Mouse (Mus musculus) kidney, adult 2 months (tissue): ENCODE measurements around the gene Csrp1. TPM values are rescaled to one million over a fixed set of nuclear protein-coding genes. Genes with fewer than 3 reads are reported as not detected.

ENCODE experiments used
- DNase-seq: peaks from one replicate; pipeline ENCODE4 v3.0.0; 2021
- H3K27ac ChIP-seq: fragments of 200-500 bp; 2 replicates; pipeline ENCODE4 v1.5.1; 2012; ENCODE audit warnings: low read depth, low read length, control low read depth, inconsistent platforms; ENCODE audit not compliant: insufficient read depth
- H3K27me3 ChIP-seq: fragments of 200-500 bp; replicated peaks from 2 replicates; pipeline ENCODE4 v1.6.1; 2012; ENCODE audit warnings: mild to moderate bottlenecking, moderate library complexity, low read length, inconsistent platforms; ENCODE audit not compliant: control insufficient read depth, insufficient read depth
- H3K36me3 ChIP-seq: fragments of 200-500 bp; 2 replicates; pipeline ENCODE4 v1.6.1; 2012; ENCODE audit warnings: mild to moderate bottlenecking, moderate library complexity, low read length, inconsistent platforms; ENCODE audit not compliant: control insufficient read depth, insufficient read depth
- H3K4me1 ChIP-seq: fragments of 200-500 bp; 2 replicates; pipeline ENCODE4 v1.6.1; 2011; ENCODE audit warnings: low read length; ENCODE audit not compliant: control insufficient read depth, insufficient read depth
- H3K4me3 ChIP-seq: fragments of 200-500 bp; 2 replicates; pipeline ENCODE4 v1.5.1; 2011; ENCODE audit warnings: mild to moderate bottlenecking, low read depth, low read length, control low read depth; ENCODE audit not compliant: insufficient read depth
- CTCF ChIP-seq: fragments of 200-500 bp; conservative IDR thresholded peaks from 2 replicates; pipeline ENCODE4 v1.5.1; 2011; ENCODE audit warnings: low read depth, mild to moderate bottlenecking, control low read depth, low read length, moderate library complexity, mixed read lengths; ENCODE audit not compliant: insufficient read depth, insufficient read length
- POLR2A ChIP-seq: fragments of 200-500 bp; IDR thresholded peaks from one replicate; pipeline ENCODE4 v1.6.1; 2011; ENCODE audit warnings: low read depth, low read length, control low read depth
- WGBS: fragments of 180-500 bp; shearing (Covaris S2); methylation state at CpG from one replicate; pipeline ENCODE4 v1.1.7; 2018; 5-methylcytosine and 5-hydroxymethylcytosine counted together
- polyA plus RNA-seq: library from polyadenylated mRNA; depleted of rRNA; stranded (reverse); fragments of >200 nt; gene quantifications from 2 replicates; pipeline ENCODE4 v1.2.3, GENCODE M21; 2012

The Csrp1 gene
- polyA plus RNA-seq, 1 experiment, result 122 TPM

DNA sequence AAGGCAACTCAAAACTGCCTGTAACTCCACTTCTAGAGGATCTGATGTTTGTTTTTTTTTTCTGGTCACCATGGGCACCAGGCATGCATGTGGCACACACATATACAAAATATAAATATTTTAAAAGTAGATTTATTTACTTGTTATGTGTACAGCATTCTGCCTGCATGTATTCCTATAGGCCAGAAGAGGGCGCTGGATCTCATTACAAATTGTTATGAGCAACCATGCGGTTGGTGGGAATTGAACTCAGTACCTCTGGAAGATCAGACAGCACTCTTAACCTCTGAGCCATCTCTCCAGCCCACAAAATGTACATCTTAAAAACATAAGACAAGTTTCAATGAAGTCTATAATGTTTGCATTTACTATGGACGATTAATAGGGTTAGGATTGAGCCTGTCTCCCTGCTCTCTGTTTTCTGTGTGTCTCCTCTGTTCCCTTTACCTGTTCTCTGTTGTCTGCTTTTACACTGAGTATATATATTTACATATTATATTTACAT, 15.5 kb upstream of the Csrp1 start:
- WGBS, result 71% methylated on average over 3 of the region's 3 CpGs
- no peak for TF ChIP-seq CTCF
- no peak for TF ChIP-seq POLR2A
- no peaks in the 10 kb centered on the region for H3K27me3 ChIP-seq
- no peaks in the 10 kb centered on the region for H3K4me1 ChIP-seq
- no peaks in the 10 kb centered on the region for H3K36me3 ChIP-seq
- no peak overlapping the region for H3K27ac ChIP-seq
- no peak for DNase-seq
- no peak overlapping the region for H3K4me3 ChIP-seq

DNA sequence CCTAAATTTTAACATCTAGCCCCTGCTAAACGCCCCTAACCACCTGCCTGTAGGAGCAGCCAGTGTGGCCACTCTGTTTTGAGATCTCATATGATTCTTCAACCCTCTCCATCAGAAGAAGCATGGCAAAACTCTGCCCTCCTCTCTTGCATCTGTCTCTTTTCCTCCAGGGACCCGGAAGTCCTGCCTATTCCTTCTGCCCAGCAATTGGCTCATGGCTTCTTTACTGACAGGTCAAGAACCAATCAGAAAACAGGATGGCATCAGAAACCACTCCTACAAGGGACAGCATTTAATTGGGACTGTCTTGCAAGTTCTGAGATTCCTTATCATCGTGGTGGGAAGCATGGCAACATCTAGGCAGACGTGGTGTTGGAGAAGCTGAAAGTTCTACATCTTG, 11.5 kb upstream of the Csrp1 start:
- no peaks in the 10 kb centered on the region for H3K27me3 ChIP-seq
- no peak for DNase-seq
- no peaks in the 10 kb centered on the region for H3K36me3 ChIP-seq
- no peak overlapping the region for H3K27ac ChIP-seq
- no peaks in the 10 kb centered on the region for H3K4me1 ChIP-seq
- no peak overlapping the region for H3K4me3 ChIP-seq
- 58% methylated on average over 4 of the region's 4 CpGs for WGBS
- TF ChIP-seq POLR2A (no peak), CTCF (no peak)

DNA sequence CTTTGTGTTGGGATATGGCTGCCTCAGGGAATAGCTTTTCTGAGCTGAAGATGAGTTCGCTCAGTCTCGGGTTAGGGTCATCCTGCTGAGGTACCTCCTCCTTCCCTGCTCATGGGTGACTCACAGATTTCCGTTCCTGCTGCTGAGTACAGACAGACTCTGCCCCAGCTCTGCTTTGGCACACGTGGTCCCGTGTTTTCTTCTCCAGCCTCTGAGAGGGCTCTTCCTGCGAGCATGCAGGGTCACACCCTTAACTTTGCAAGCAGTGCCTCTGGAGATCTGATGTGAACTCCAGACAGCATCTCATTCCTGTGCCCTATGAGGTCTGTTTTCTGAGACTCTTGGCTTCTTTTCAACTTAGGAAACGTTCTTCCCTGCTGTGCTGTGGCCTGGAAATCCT, 8.7 kb upstream of the Csrp1 start:
- no peak overlapping the region for H3K4me3 ChIP-seq
- H3K36me3 ChIP-seq, result no peaks in the 10 kb centered on the region
- 26% methylated on average over 7 of the region's 7 CpGs for WGBS
- no peaks in the 10 kb centered on the region for H3K27me3 ChIP-seq
- TF ChIP-seq POLR2A (no peak), CTCF (no peak)
- H3K4me1 ChIP-seq, result no peaks in the 10 kb centered on the region
- peak; percentile 32 for DNase-seq
- H3K27ac ChIP-seq, result no peak overlapping the region

DNA sequence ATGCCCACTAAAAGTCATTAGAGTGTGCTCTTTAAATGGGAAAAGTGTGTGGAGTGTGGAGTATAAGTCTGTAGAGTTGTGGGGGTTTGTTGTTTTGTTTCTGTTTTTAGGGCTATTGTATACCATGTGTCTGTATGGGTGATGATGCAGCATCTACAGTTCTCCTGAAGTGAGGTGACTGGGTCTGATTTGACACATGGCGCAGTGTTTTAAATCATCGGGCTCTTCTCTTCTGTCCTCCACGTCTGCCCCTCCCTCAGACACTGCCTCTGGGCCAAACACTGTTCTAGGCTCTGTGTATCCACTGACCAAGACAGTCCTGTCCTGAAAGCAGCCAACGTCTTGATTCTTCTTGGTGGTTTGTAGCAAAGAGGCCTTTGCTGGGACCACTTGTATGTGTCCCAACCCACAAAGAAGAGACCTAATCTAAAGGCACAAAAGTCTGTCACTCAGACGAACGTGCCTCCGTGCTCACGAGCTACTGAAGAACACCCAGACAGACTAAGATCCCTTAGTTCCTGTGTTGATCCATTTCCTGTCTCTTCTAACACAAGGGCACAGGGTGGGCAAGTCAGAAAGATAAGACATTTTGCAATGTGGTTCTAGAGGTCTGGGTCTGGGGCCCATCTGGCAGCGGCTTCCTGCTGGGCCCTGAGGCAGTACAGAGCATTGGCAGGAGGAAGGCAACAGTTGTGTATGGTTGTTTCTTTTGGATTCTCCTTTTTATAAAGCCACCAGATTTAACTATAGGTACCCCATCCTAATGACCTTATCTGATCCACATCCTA, 5.6 kb upstream of the Csrp1 start:
- no peak for DNase-seq
- 85% methylated on average over 9 of the region's 9 CpGs for WGBS
- H3K4me3 ChIP-seq, result no peak overlapping the region
- no peaks in the 10 kb centered on the region for H3K27me3 ChIP-seq
- no peaks in the 10 kb centered on the region for H3K4me1 ChIP-seq
- TF ChIP-seq POLR2A (no peak), CTCF (no peak)
- H3K27ac ChIP-seq, result no peak overlapping the region
- H3K36me3 ChIP-seq, result no peaks in the 10 kb centered on the region

DNA sequence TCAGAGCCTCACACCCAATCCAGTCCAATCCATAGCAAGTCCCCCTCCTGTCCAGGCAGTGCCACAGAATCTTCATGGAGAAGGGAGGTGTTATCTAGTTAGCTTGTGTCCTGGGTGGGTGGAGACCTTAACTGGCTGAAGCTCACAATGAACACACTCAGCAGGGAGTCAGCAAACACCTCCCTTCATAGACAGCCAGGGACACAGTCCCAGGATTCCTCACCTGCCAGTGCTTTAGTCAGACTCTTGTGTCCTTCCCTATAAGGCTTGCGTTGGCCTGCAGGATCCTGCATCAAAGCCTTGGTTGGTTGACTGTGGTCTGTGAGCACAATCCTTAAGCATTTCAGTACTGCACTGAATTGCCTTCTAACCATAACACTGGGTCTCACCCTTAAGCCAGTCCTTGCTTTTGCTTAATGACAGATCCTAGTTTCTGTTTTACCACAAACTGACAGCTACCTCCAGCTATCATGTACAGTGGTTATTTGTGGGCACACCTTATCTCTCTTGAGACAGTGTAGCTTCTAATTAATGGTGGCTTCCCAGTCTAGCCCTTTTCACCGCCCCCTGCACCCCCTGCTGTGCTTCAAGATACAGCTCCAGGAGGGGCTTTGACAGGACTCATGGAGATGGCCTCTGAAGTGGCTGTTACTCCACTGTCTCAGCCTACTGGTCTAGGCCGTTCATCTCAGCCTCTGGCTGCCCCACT, 4.8 kb upstream of the Csrp1 start:
- Histone ChIP-seq H3K4me1 (peaks cover 6% of the 10 kb centered on the region), H3K27me3 (no peaks in the 10 kb centered on the region), H3K4me3 (no peak overlapping the region), H3K36me3 (no peaks in the 10 kb centered on the region), H3K27ac (no peak overlapping the region)
- 82% methylated on average over 3 of the region's 3 CpGs for WGBS
- TF ChIP-seq CTCF (no peak), POLR2A (no peak)
- no peak for DNase-seq

DNA sequence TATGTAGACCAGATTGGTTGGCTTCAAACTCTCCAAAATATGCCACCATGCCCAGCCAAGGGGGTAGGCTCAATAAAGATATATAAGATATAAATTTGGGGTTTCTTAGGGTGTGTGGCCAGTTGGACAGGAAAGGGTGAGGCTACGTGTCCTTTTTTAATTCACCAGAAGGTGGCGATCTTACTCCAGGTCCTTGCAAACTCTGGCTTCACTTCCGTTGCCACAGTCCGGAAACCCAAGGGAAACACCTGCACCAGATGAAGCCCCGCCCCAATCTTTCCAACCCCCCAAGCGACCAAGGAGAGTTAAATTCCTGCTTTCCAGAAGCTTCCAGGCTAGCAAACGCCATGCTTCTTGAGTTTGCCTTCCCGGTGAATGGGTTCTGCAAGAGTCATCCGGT, 375 bp upstream of the Csrp1 start:
- TF ChIP-seq CTCF (peak; percentile 82), POLR2A (no peak)
- peak; percentile 82 for DNase-seq
- Histone ChIP-seq H3K36me3 (no peaks in the 10 kb centered on the region), H3K27ac (no peak overlapping the region), H3K27me3 (no peaks in the 10 kb centered on the region), H3K4me3 (no peak overlapping the region), H3K4me1 (peaks cover 7% of the 10 kb centered on the region)
- 16% methylated on average over 9 of the region's 9 CpGs for WGBS

DNA sequence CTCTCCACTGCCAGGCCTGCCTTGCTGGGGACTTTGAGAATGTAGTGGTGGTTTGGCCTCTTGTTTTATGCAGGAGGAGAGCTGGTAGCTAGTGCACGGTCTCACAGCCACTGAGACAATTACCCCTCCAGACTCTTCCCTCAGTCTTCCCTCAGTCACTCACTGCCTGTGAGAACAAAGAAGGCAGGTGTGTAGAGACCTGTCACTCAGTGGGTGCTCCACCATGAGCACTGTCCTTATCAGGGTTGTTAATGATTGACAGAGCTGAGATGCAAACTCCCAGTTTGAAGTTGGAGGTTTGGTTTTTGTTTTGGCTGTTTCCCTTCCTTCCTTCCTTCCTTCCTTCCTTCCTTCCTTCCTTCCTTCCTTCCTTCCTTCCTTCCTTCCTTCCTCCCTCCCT, 3.2 kb downstream of the Csrp1 start:
- no peak for DNase-seq
- TF ChIP-seq CTCF, result no peak
- no peak for TF ChIP-seq POLR2A
- Histone ChIP-seq H3K27me3 (no peaks in the 10 kb centered on the region), H3K27ac (no peak overlapping the region), H3K36me3 (no peaks in the 10 kb centered on the region), H3K4me3 (no peak overlapping the region), H3K4me1 (peaks cover 7% of the 10 kb centered on the region)
- WGBS, result 71% methylated on average over 1 of the region's 1 CpGs
